ENCODE assay signal across 8 mouse cellular contexts in genomic region chr17:33928251-33928947, GRCm38 (mm10). TPM values are rescaled to one million over a fixed set of nuclear protein-coding genes. Genes with fewer than 3 reads are reported as not detected.
DNase-seq lines count a peak whose midpoint lies in the region; ATAC-seq and TF ChIP-seq lines count a peak whose summit lies in the region.

No protein-coding gene starts in this region.

- peak overlapping the region; percentile 98 for H3K4me2 ChIP-seq in forebrain, embryonic 16.5 days (ENCODE audit: low read length)
- peak overlapping the region; percentile 99 for H3K4me2 ChIP-seq in liver, embryonic 15.5 days

- no peak for TF ChIP-seq CTCF in heart, adult 2 months (IDR thresholded peaks at IDR 0.05)
- no peak for TF ChIP-seq CTCF in E14TG2a.4 (conservative IDR thresholded peaks at IDR 0.05; ENCODE audit: low read length)

- H3K9ac ChIP-seq in heart, adult 2 months (ENCODE audit: low read depth, low read length) = peak overlapping the region; percentile 82; the same call in 1 of the 2 replicates
- H3K9ac ChIP-seq in forebrain, embryonic 16.5 days (replicated peaks; ENCODE audit: low read depth, low read length) = peak overlapping the region; percentile 84
- peak overlapping the region; percentile 86 for H3K9ac ChIP-seq in liver, embryonic 15.5 days

- H3K4me3 ChIP-seq in heart, adult 2 months = peak overlapping the region; percentile 75
- peak overlapping the region; percentile 97 for H3K4me3 ChIP-seq in E14TG2a.4 (replicated peaks; ENCODE audit: low read length)
- H3K4me3 ChIP-seq in forebrain, embryonic 16.5 days (replicated peaks; ENCODE audit: low read length) = peak overlapping the region; percentile 76
- H3K4me3 ChIP-seq in liver, embryonic 15.5 days (replicated peaks) = peak overlapping the region; percentile 75

- WGBS in heart, adult 2 months = 50% methylated on average over 21 of the region's 21 CpGs
- WGBS in forebrain, embryonic 16.5 days = 62% methylated on average over 21 of the region's 21 CpGs
- 50% methylated on average over 21 of the region's 21 CpGs for WGBS in liver, embryonic 15.5 days (ENCODE audit: insufficient replicate concordance)

- no peaks in the 10 kb centered on the region for H3K27me3 ChIP-seq in heart, adult 2 months (ENCODE audit: control insufficient read depth, insufficient read depth, low read length)
- H3K27me3 ChIP-seq in E14TG2a.4 (ENCODE audit: insufficient read depth, low read length) = no peaks in the 10 kb centered on the region
- no peaks in the 10 kb centered on the region for H3K27me3 ChIP-seq in forebrain, embryonic 16.5 days (replicated peaks; ENCODE audit: control insufficient read depth, insufficient read depth, low read length)
- H3K27me3 ChIP-seq in liver, embryonic 15.5 days = no peaks in the 10 kb centered on the region

- no peak for DNase-seq in heart, adult 2 months
- no peak for DNase-seq in heart, adult 18-20 months
- DNase-seq in layer of hippocampus, postnatal 25 days (ENCODE audit: extremely low spot score in 1 of 2, low spot score in 1 of 2) = no peak
- no peak for DNase-seq in ovary, postnatal 14 days (ENCODE audit: low spot score)
- DNase-seq in urinary bladder, adult 2 months (ENCODE audit: low spot score) = no peak

- H3K36me3 ChIP-seq in heart, adult 2 months (ENCODE audit: control insufficient read depth, insufficient read depth, low read length) = no peaks in the 10 kb centered on the region; the same call in 1 of the 2 replicates
- peaks cover 60% of the 10 kb centered on the region for H3K36me3 ChIP-seq in E14TG2a.4 (ENCODE audit: insufficient read depth, low read length)
- 0 out of 2 replicates have a peak, but pooled peaks cover 5% of the 10 kb centered on the region for H3K36me3 ChIP-seq in forebrain, embryonic 16.5 days (ENCODE audit: control insufficient read depth, insufficient read depth)
- peaks cover 48% of the 10 kb centered on the region for H3K36me3 ChIP-seq in liver, embryonic 15.5 days (replicated peaks)

- peak overlapping the region; percentile 99 for H3K27ac ChIP-seq in heart, adult 2 months
- H3K27ac ChIP-seq in forebrain, embryonic 16.5 days (ENCODE audit: low read length) = no peak overlapping the region
- H3K27ac ChIP-seq in liver, embryonic 15.5 days (replicated peaks) = peak overlapping the region; percentile 93

- intact Hi-C loops in heart, adult 2 months (cut with DNase I) = loop anchor here (10.0 kb wide), 1 partner anchor 666 kb away; the partner anchor contains the start of genes Ager and Pbx2

- ATAC-seq in forebrain, embryonic 16.5 days = no peak
- ATAC-seq in liver, embryonic 15.5 days (ENCODE audit: insufficient read depth) = no peak

- H3K9me3 ChIP-seq in E14TG2a.4 (ENCODE audit: low read length) = no peaks in the 10 kb centered on the region
- H3K9me3 ChIP-seq in forebrain, embryonic 16.5 days (ENCODE audit: control insufficient read depth, low read length) = no peaks in the 10 kb centered on the region
- no peaks in the 10 kb centered on the region for H3K9me3 ChIP-seq in liver, embryonic 15.5 days (replicated peaks)

- H3K79me2 ChIP-seq in heart, adult 2 months (replicated peaks; ENCODE audit: control insufficient read depth, insufficient read depth, low read length) = peaks cover 3% of the 10 kb centered on the region; the same call in 1 of the 2 replicates

- no peak for TF ChIP-seq POLR2A in heart, adult 2 months (IDR thresholded peaks at IDR 0.05; ENCODE audit: insufficient read depth, low read depth, low read length)

- TF ChIP-seq EP300 in heart, adult 2 months (IDR thresholded peaks at IDR 0.05; ENCODE audit: insufficient read depth, low read depth, low read length) = no peak

- peaks cover 4% of the 10 kb centered on the region; the same call in 1 of the 2 replicates for H3K4me1 ChIP-seq in heart, adult 2 months (ENCODE audit: control insufficient read depth, insufficient read depth, low read length)
- peaks cover 67% of the 10 kb centered on the region for H3K4me1 ChIP-seq in E14TG2a.4 (replicated peaks; ENCODE audit: low read depth, low read length)
- peaks cover 18% of the 10 kb centered on the region for H3K4me1 ChIP-seq in forebrain, embryonic 16.5 days (replicated peaks; ENCODE audit: control insufficient read depth, insufficient read depth, low read length)
- peaks cover 79% of the 10 kb centered on the region for H3K4me1 ChIP-seq in liver, embryonic 15.5 days (replicated peaks)

RNA-seq across cellular contexts. Expression of gene Rgl2, which starts 0.9 kb away (rescaled TPM):
- 10 to 100 TPM; 33.2 to 36.0 TPM for total RNA-seq in heart, adult 2 months (2021)
- polyA plus RNA-seq in heart, adult 2 months (2012; rRNA removed) = 89.1 and 101 TPM in 2 replicates
- total RNA-seq in heart, adult 18-20 months (2021) = 10 to 100 TPM; 30.9 to 31.8 TPM
- 40.8 and 52.3 TPM in 2 replicates for polyA plus RNA-seq in forebrain, embryonic 16.5 days (2015; fragmentation: Nextera tagmentation; extraction: Ambion mirVana)
- polyA plus RNA-seq in liver, embryonic 15.5 days (2015; fragmentation: Nextera tagmentation; extraction: Ambion mirVana) = 8.2 and 10.2 TPM in 2 replicates
- total RNA-seq in layer of hippocampus, postnatal 25 days (2021) = 10 to 100 TPM; 53.4 to 72.7 TPM
- polyA plus RNA-seq in urinary bladder, adult 2 months (2012; rRNA removed) = 132 and 164 TPM in 2 replicates

RNA-seq across cellular contexts. Expression of gene Pfdn6, which starts 11.7 kb away (rescaled TPM):
- 10 to 100 TPM; 77.7 to 81.0 TPM for total RNA-seq in heart, adult 2 months (2021)
- 28.0 and 29.6 TPM in 2 replicates for polyA plus RNA-seq in heart, adult 2 months (2012; rRNA removed)
- 10 to 100 TPM; 69.9 to 76.1 TPM for total RNA-seq in heart, adult 18-20 months (2021)
- polyA plus RNA-seq in forebrain, embryonic 16.5 days (2015; fragmentation: Nextera tagmentation; extraction: Ambion mirVana) = 182 and 196 TPM in 2 replicates
- 89.6 and 96.8 TPM in 2 replicates for polyA plus RNA-seq in liver, embryonic 15.5 days (2015; fragmentation: Nextera tagmentation; extraction: Ambion mirVana)
- total RNA-seq in layer of hippocampus, postnatal 25 days (2021) = 10 to 100 TPM; 95.7 to 97.8 TPM
- polyA plus RNA-seq in urinary bladder, adult 2 months (2012; rRNA removed) = 86.5 and 87.2 TPM in 2 replicates

RNA-seq across cellular contexts. Expression of gene Wdr46, which starts 12.1 kb away (rescaled TPM):
- total RNA-seq in heart, adult 2 months (2021) = 10 to 100 TPM in 1 of 2 experiments, 1 to 10 TPM in 1; 8.8 to 10.0 TPM
- polyA plus RNA-seq in heart, adult 2 months (2012; rRNA removed) = 8.7 and 9.1 TPM in 2 replicates
- 10 to 100 TPM; 10.3 to 10.9 TPM for total RNA-seq in heart, adult 18-20 months (2021)
- polyA plus RNA-seq in forebrain, embryonic 16.5 days (2015; fragmentation: Nextera tagmentation; extraction: Ambion mirVana) = 26.1 and 29.4 TPM in 2 replicates
- polyA plus RNA-seq in liver, embryonic 15.5 days (2015; fragmentation: Nextera tagmentation; extraction: Ambion mirVana) = 18.4 and 19.3 TPM in 2 replicates
- total RNA-seq in layer of hippocampus, postnatal 25 days (2021) = 10 to 100 TPM; 13.2 to 14.2 TPM
- polyA plus RNA-seq in urinary bladder, adult 2 months (2012; rRNA removed) = 15.8 and 17.2 TPM in 2 replicates

RNA-seq across cellular contexts. Expression of gene Zbtb22, which starts 12.7 kb away (rescaled TPM):
- 10 to 100 TPM; 13.7 to 18.8 TPM for total RNA-seq in heart, adult 2 months (2021)
- 24.6 and 26.8 TPM in 2 replicates for polyA plus RNA-seq in heart, adult 2 months (2012; rRNA removed)
- total RNA-seq in heart, adult 18-20 months (2021) = 10 to 100 TPM; 15.6 to 16.6 TPM
- 17.1 and 17.2 TPM in 2 replicates for polyA plus RNA-seq in forebrain, embryonic 16.5 days (2015; fragmentation: Nextera tagmentation; extraction: Ambion mirVana)
- polyA plus RNA-seq in liver, embryonic 15.5 days (2015; fragmentation: Nextera tagmentation; extraction: Ambion mirVana) = 8.2 and 9.8 TPM in 2 replicates
- total RNA-seq in layer of hippocampus, postnatal 25 days (2021) = 10 to 100 TPM; 27.7 to 29.6 TPM
- polyA plus RNA-seq in urinary bladder, adult 2 months (2012; rRNA removed) = 20.1 and 23.1 TPM in 2 replicates

RNA-seq across cellular contexts. Expression of gene Tapbp, which starts 12.7 kb away (rescaled TPM):
- total RNA-seq in heart, adult 2 months (2021) = 100 to 1,000 TPM in 1 of 2 experiments, 10 to 100 TPM in 1; 98.9 to 124 TPM
- polyA plus RNA-seq in heart, adult 2 months (2012; rRNA removed) = 62.5 and 75.7 TPM in 2 replicates
- total RNA-seq in heart, adult 18-20 months (2021) = 100 to 1,000 TPM; 111 to 115 TPM
- 13.7 and 15.4 TPM in 2 replicates for polyA plus RNA-seq in forebrain, embryonic 16.5 days (2015; fragmentation: Nextera tagmentation; extraction: Ambion mirVana)
- 33.3 and 35.7 TPM in 2 replicates for polyA plus RNA-seq in liver, embryonic 15.5 days (2015; fragmentation: Nextera tagmentation; extraction: Ambion mirVana)
- 10 to 100 TPM; 36.2 to 37.0 TPM for total RNA-seq in layer of hippocampus, postnatal 25 days (2021)
- polyA plus RNA-seq in urinary bladder, adult 2 months (2012; rRNA removed) = 84.7 and 122 TPM in 2 replicates
